Mouse (Mus musculus): ENCODE results near the gene Rps27.

GRCm38 (mm10) chr3:90222455-90222854, 9.0 kb upstream of the Rps27 start:
- TF ChIP-seq CTCF (IDR thresholded peaks at IDR 0.05; ENCODE audit: control insufficient read depth, insufficient read depth, insufficient read length) (no peak), MYOD1 (IDR thresholded peaks at IDR 0.05; ENCODE audit: control insufficient read depth, insufficient read length, low read depth) (no peak), MAX (IDR thresholded peaks at IDR 0.05) (no peak), USF1 (IDR thresholded peaks at IDR 0.05; ENCODE audit: low read depth) (no peak), CEBPB (IDR thresholded peaks at IDR 0.05; ENCODE audit: low read depth) (no peak)

Measured in C2C12 (cell line).